Mouse (Mus musculus) liver, postnatal 0 days (tissue): ENCODE data around the gene Knop1. TPM values are rescaled to one million over a fixed set of nuclear protein-coding genes. Genes with fewer than 3 reads are reported as not detected.
A peak's percentile ranks its signal among the peaks of the same experiment; 100 is the strongest.

Source experiments
- ATAC-seq: fragments of 200-750 bp; cut with Nextera tagmentation; 2 replicates; pipeline ENCODE4 v1.8.0; 2017; ENCODE audit warnings: mild to moderate bottlenecking, moderate library complexity
- DNase-seq: peaks from one replicate; pipeline ENCODE4 v3.0.0-alpha.2; 2016
- H3K27ac ChIP-seq: fragments of 300-500 bp; sonication (generic); 2 replicates; pipeline ENCODE4 v1.5.1; 2014; ENCODE audit warnings: antibody characterized with exemption, moderate library complexity, mild to moderate bottlenecking, low read depth
- H3K27me3 ChIP-seq: fragments of 300-500 bp; sonication (generic); 2 replicates; pipeline ENCODE4 v1.6.1; 2014; ENCODE audit warnings: low read length, control low read depth, mixed read lengths; ENCODE audit not compliant: insufficient read depth
- H3K36me3 ChIP-seq: fragments of 300-500 bp; sonication (generic); replicated peaks from 2 replicates; pipeline ENCODE4 v1.6.1; 2014; ENCODE audit warnings: mild to moderate bottlenecking, control low read depth, low read length, moderate library complexity, mixed read lengths; ENCODE audit not compliant: insufficient read depth
- H3K4me1 ChIP-seq: fragments of 300-500 bp; sonication (generic); 2 replicates; pipeline ENCODE4 v1.6.1; 2014; ENCODE audit warnings: antibody characterized with exemption, mild to moderate bottlenecking, control low read depth; ENCODE audit not compliant: insufficient read depth
- H3K4me2 ChIP-seq: fragments of 300-500 bp; sonication (generic); 2 replicates; pipeline ENCODE4 v1.6.1; 2014; ENCODE audit warnings: low read depth, mild to moderate bottlenecking, low read length, moderate library complexity, mixed read lengths
- H3K4me3 ChIP-seq: fragments of 300-500 bp; sonication (generic); 2 replicates; pipeline ENCODE4 v1.5.1; 2014; ENCODE audit warnings: low read depth, low read length
- H3K9ac ChIP-seq: fragments of 300-500 bp; sonication (generic); replicated peaks from 2 replicates; pipeline ENCODE4 v1.6.1; 2014; ENCODE audit warnings: mild to moderate bottlenecking, moderate library complexity
- H3K9me3 ChIP-seq: fragments of 300-500 bp; sonication (generic); 2 replicates; pipeline ENCODE4 v1.6.1; 2016; ENCODE audit warnings: mild to moderate bottlenecking, control low read depth, low read length, mixed read lengths
- CTCF ChIP-seq: sonication (generic); IDR thresholded peaks from 2 replicates; pipeline ENCODE4 v1.5.1; 2016; ENCODE audit warnings: antibody characterized with exemption, low read depth
- EP300 ChIP-seq: IDR thresholded peaks from 2 replicates; pipeline ENCODE4 v1.6.1; 2016; ENCODE audit warnings: antibody characterized with exemption, low read depth, mild to moderate bottlenecking
- WGBS: fragments of 180-500 bp; shearing (Covaris S2); extraction: QIAGEN DNeasy Blood & Tissue Kit; methylation state at CpG from one replicate; pipeline ENCODE4 v1.1.7; 2014; ENCODE audit not compliant: insufficient replicate concordance; 5-methylcytosine and 5-hydroxymethylcytosine counted together
- polyA plus RNA-seq: library from polyadenylated mRNA; unstranded; fragments of >200 nt; fragmentation: Nextera tagmentation; extraction: Ambion mirVana; gene quantifications from 2 replicates; pipeline ENCODE4 v1.2.1, GENCODE M21; 2015

Gene Knop1
- polyA plus RNA-seq, 1 experiment from 2014 or later: 31.5 TPM

DNA sequence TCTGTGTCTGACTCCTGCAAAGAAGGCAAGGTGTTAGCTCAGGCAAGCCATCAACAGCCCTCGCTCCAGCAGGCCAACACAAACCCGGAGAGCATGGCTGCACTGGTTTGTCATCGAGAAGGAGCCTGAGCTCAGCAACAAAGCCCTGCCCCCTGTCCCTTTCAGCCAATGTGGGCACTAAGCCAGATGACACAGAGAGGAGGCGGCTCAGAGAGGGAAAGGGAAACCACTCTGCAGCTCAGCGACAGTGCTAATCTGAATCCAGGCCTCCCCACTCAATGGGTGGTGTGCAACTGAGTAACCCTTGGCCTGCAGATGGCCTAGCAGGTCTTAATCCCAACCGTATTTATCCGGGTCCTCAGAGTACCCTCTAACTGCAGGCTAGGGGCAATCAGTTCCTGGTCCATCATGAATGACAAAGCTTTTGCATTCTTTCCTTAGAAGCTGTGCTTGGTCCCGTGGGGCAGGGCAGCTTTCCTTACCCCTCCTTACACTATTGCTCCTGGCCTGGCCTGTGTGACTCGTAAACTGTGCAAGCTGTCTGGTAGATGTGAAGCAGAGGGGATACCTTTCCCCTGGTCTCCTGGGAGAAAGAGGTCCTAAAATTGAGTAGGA lies 5.3 kb downstream of the Knop1 start:
- Histone ChIP-seq H3K36me3 (peaks cover 49% of the 10 kb centered on the region), H3K9ac (no peak overlapping the region), H3K4me2 (no peak overlapping the region), H3K4me1 (peaks cover 3% of the 10 kb centered on the region; the same call in 1 of the 2 replicates), H3K27me3 (no peaks in the 10 kb centered on the region), H3K4me3 (no peak overlapping the region), H3K9me3 (no peaks in the 10 kb centered on the region), H3K27ac (no peak overlapping the region)
- ATAC-seq (no peak), DNase-seq (peak; percentile 37)
- TF ChIP-seq EP300 (no peak), CTCF (no peak)
- WGBS: 65% methylated on average over 9 of the region's 9 CpGs

DNA sequence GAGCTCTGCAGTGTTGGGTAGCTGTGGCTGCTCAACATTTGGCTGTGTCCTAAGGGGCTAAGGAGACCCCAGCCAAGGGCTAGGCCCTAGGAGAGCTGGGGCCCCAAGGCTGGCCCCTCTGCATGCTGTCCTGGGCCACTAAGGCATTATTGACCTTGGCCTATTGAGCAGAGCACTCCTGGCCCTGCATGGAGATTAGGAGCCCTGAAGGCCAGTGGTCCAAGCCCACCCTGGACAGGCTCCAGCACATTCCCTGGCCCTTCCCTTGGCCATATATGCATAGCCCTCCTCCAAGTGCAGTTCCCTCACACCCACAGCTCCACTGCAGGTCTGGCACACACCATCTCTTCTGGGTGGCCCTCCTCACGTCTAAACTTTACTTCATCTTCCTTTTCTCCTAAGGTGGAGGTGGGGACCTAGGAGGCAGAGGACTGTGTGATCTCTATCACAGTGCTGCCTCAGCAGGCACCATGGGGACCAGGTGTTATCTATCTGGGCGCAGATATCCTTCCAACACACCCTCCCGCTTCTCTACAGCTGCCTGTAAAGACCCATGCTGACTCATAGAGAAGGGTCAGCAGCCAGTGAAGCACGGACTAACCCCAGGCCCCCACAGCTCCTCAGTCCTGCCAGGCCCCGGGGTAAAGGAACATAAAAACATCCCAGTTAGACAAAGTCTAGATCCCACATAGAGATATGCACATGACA lies 6.4 kb downstream of the Knop1 start:
- Histone ChIP-seq H3K9me3 (no peaks in the 10 kb centered on the region), H3K4me2 (no peak overlapping the region), H3K4me1 (peaks cover 1% of the 10 kb centered on the region; the same call in 1 of the 2 replicates), H3K27me3 (no peaks in the 10 kb centered on the region), H3K27ac (no peak overlapping the region), H3K4me3 (no peak overlapping the region), H3K36me3 (peaks cover 60% of the 10 kb centered on the region), H3K9ac (no peak overlapping the region)
- no peak for DNase-seq
- no peak for ATAC-seq
- TF ChIP-seq CTCF (no peak), EP300 (no peak)
- WGBS: 79% methylated on average over 5 of the region's 5 CpGs

DNA sequence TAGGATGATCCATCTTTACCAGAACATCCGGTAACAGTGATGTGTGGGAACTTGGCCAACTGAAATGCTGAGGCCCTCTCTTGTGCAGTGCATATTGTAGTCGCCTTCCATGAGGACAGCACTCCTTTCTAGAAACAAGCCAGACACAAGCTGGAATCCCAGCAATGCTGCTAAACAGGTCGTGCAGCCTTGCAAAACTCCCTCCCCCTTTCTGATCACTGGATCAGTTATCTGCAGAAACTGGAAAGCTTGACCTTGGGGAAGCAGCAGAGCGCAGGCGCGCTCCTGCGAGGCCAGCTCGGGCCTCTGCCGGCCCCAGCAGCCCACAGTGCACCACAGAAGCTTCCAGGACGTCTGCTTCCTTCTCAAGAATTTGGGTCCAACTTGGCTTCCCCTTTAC lies 7.3 kb downstream of the Knop1 start:
- WGBS: 62% methylated on average over 10 of the region's 10 CpGs
- Histone ChIP-seq H3K27me3 (no peaks in the 10 kb centered on the region), H3K4me2 (no peak overlapping the region), H3K9me3 (no peaks in the 10 kb centered on the region), H3K4me1 (no peaks in the 10 kb centered on the region), H3K27ac (no peak overlapping the region), H3K9ac (no peak overlapping the region; the same call in 1 of the 2 replicates), H3K4me3 (no peak overlapping the region), H3K36me3 (peaks cover 69% of the 10 kb centered on the region)
- ATAC-seq (no peak), DNase-seq (no peak)
- TF ChIP-seq EP300: no peak
- TF ChIP-seq CTCF: no peak

DNA sequence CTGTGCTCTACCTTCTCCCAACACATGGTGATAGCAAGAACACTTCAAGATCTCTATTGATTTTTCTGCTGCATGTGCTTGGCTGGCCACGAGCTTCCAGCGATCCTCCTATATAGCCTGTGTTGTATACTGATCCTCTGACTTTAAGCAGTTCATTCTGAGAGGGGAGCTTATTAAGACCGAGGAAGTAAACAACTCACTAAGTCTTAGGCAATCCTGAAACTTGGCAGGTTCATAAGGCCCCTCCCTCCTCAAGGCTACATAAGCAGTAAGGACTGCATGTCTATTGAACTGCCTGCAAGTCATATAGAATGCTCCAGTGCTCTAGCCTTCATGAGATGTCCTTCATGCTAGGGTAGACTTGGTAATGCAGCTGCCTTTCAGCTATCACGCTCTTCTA lies 9.7 kb downstream of the Knop1 start:
- TF ChIP-seq EP300: no peak
- Histone ChIP-seq H3K4me3 (no peak overlapping the region), H3K36me3 (peaks cover 77% of the 10 kb centered on the region), H3K9ac (no peak overlapping the region), H3K4me1 (no peaks in the 10 kb centered on the region), H3K27me3 (no peaks in the 10 kb centered on the region), H3K4me2 (no peak overlapping the region), H3K27ac (no peak overlapping the region), H3K9me3 (no peaks in the 10 kb centered on the region)
- WGBS: 85% methylated on average over 4 of the region's 4 CpGs
- ATAC-seq: no peak
- no peak for DNase-seq

DNA sequence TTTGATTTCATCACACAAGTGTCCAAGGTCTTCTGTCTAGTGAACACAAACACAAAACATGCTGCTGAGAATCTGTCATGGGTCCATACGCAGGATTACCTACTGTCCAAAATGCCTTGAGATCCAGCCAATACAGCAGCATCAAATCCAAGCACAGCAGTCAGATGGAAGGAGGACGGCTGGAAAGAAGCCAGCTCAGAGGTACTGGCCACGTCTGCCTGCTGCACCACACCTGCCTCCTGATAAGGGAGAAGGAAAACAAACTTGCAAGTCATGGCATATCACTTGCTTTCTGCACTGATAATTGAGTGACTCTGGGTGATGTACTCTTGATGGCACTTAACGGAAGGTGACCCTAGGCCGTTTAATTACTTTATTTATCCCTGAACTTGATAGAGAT lies 10.9 kb downstream of the Knop1 start:
- no peak for ATAC-seq
- peaks cover 81% of the 10 kb centered on the region for H3K36me3 ChIP-seq
- WGBS: 61% methylated on average over 5 of the region's 5 CpGs

DNA sequence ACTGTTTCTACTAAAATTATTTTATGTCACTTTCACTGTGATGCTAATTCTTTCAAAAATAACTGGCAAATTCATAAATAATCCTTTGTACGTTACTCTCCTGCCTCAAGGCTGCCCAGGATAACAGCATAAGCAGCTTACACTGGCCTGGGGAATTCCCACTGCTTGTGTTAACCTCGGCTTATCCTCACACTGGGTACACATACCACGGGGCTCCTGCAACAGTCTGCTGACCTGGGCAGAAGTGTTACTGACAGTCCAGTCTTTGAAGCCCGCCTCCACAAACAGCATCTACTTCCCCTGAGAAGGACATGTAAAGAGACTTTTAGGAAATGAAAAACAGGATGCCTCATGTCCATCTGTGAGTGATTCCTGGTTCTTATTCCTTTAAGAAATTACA lies 13.1 kb downstream of the Knop1 start:
- TF ChIP-seq EP300 (no peak), CTCF (no peak)

More for the DNA sequence above, 10.9 kb downstream of the Knop1 start:
- Histone ChIP-seq H3K9me3 (no peaks in the 10 kb centered on the region), H3K27ac (no peak overlapping the region), H3K9ac (no peak overlapping the region), H3K4me2 (no peak overlapping the region), H3K4me3 (no peak overlapping the region), H3K27me3 (no peaks in the 10 kb centered on the region), H3K4me1 (no peaks in the 10 kb centered on the region)
- TF ChIP-seq CTCF (no peak), EP300 (no peak)
- no peak for DNase-seq

More for the DNA sequence above, 13.1 kb downstream of the Knop1 start:
- no peak overlapping the region for H3K4me2 ChIP-seq
- no peak overlapping the region for H3K9ac ChIP-seq
- no peak for DNase-seq
- H3K4me1 ChIP-seq: no peaks in the 10 kb centered on the region
- H3K27me3 ChIP-seq: no peaks in the 10 kb centered on the region
- no peak for ATAC-seq
- 63% methylated on average over 4 of the region's 4 CpGs for WGBS
- H3K9me3 ChIP-seq: no peaks in the 10 kb centered on the region
- no peak overlapping the region for H3K4me3 ChIP-seq
- H3K36me3 ChIP-seq: peaks cover 81% of the 10 kb centered on the region
- H3K27ac ChIP-seq: no peak overlapping the region
